Mouse (Mus musculus): ENCODE measurements around the gene Rpain. TPM values are rescaled to one million over a fixed set of nuclear protein-coding genes. Genes with fewer than 3 reads are reported as not detected.

Rpain gene
- polyA plus RNA-seq, 1 experiment = 31.1 TPM

DNA sequence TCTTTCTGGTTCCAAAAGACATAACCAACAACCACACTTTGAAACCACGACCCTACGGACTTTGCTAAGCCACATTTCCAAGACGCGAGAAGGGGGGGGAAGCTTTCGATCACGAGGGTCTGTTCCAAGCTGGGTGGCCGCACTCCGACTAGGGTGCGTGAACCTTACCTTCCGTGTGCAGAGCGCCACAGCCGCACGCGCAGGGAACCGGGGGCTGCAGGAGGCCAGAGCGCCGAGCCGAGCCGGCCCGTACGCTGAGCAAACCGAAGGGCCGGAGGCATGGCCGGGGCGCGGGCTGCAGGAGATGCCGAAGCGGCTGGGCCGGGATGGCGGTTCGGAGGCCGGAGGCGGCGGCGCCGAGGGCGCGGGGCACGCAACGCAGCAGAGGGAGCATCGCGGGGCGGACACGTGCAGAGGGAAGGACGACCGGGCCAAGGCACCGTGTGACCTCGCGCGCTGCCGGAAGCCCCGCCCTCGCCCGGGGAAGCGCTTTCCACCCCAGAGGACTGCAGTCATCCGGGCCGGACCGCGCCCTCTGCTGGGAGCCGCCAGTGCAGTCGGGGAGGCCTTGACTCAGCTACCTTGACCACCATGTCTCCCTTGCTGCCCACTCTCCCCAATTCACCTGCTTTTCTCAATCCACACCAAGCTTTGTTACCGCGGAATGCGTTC is 12.7 kb downstream of the Rpain start, which contains the start of gene C1qbp:
C1qbp (minus strand) TSS at position 470 of the 672 bp plus-strand sequence.
- DNase-seq (ENCODE audit: low read depth) = no peak

GRCm38 (mm10) chr11:71001167-71001566 is 31.2 kb downstream of the Rpain start:
- DNase-seq (ENCODE audit: low read depth) = no peak

DNA sequence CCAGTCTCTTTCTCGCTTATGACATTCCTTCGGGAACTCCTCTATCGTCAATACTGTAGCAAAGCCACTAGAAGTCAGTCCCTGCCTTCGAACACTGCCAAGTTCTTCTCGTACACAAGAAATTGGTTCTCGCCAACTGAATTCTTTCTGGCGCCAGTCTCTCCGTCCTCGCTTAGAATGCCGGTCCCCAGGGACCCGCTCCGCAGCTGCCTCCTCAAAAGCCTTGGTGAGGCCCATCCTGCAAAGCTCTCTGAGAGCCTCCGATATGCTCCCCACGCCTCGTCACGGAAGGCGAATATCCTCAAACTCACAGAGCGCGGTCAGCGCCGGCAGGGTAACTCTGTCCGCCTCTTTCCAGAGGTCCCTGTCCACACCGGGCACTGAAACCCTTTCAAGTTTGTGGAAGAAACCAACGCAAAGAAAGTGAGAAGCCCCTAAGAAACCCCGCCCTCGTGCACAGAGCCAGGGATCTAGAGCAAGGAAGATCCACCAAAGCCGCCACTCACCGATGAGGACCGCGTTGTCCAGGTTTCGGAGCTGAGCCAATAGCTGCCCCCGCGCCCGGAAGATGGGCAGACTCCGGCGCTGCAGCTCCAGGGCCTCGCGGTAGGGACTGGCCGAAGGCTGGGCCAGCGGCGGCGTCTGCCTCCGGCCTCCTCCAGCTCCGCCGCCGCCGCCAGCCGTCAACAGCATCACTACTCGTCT is 33.8 kb downstream of the Rpain start:
- DNase-seq (ENCODE audit: low read depth) = no peak

GRCm38 (mm10) chr11:71004316-71004773 is 34.3 kb downstream of the Rpain start, which contains the start of gene Dhx33:
TSS of gene Dhx33 (minus strand) at chr11:71004437.
- peak; percentile 66 for DNase-seq (ENCODE audit: low read depth)

DNA sequence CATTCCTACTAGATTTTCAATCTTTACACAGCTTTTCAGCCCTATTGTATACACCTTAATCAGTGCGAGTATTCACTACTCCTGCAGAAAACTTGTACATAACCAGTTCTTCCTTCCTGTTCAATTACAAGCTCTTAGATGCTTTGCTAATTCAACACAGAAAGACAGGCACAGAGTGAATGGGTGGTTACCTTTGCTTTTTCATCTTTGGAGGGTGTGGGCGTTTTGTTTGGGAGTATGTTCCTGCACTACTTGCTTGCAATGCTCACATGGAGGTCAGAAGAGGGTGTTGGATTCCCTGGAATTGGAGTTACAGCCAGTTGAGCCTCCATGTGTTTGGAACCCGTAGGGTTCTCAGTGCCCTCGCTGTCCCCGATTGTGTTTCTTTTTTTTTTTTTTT is 35.0 kb downstream of the Rpain start:
- no peak for DNase-seq (ENCODE audit: low read depth)

GRCm38 (mm10) chr11:71007026-71007425 is 37.0 kb downstream of the Rpain start:
- no peak for DNase-seq (ENCODE audit: low read depth)

- no peak for DNase-seq (ENCODE audit: low read depth)
Measured at GRCm38 (mm10) chr11:71007831-71008230, 37.8 kb downstream of the Rpain start.

DNA sequence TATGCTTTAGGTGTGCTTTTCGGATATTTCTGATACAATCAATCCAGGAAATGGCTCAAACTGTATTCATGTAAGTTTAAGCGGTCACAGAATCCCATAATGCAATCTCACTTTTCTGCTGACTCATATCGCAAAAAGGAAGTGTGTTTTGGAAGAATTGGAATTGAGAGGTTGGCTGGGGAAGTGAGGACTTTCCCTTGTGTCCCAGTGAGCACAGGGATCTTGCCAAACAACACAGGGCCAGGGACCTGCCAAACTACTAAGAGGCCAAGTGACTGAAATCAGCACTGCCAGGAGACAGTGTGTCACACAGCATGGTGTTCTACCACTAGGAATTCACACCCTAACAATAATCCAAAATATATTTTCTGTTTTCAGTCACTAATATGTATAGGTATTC is 38.3 kb downstream of the Rpain start:
- no peak for DNase-seq (ENCODE audit: low read depth)

DNA sequence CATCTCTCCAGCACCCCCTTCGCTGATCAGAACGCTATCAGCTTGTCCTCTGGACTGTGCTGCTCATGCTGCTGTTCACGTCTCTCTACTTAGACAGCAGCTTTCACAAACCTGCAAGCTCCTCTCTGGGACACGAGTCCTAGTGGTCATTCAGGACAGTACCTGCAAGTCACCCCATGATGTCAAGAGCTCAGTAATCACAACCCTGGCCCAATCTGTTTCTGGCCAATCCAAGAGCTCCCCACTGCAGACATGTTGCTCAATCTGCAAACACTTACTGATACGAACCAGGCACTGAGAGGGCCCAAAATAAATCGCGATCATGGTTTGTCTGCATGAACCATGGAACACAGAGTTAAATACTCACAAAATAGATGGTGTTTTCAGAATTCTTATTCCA is 42.7 kb downstream of the Rpain start:
- DNase-seq (ENCODE audit: low read depth) = no peak

GRCm38 (mm10) chr11:71017051-71017450 is 47.0 kb downstream of the Rpain start:
- no peak for DNase-seq (ENCODE audit: low read depth)

- no peak for DNase-seq (ENCODE audit: low read depth)
Measured at GRCm38 (mm10) chr11:71018416-71019200, 48.6 kb downstream of the Rpain start.

DNA sequence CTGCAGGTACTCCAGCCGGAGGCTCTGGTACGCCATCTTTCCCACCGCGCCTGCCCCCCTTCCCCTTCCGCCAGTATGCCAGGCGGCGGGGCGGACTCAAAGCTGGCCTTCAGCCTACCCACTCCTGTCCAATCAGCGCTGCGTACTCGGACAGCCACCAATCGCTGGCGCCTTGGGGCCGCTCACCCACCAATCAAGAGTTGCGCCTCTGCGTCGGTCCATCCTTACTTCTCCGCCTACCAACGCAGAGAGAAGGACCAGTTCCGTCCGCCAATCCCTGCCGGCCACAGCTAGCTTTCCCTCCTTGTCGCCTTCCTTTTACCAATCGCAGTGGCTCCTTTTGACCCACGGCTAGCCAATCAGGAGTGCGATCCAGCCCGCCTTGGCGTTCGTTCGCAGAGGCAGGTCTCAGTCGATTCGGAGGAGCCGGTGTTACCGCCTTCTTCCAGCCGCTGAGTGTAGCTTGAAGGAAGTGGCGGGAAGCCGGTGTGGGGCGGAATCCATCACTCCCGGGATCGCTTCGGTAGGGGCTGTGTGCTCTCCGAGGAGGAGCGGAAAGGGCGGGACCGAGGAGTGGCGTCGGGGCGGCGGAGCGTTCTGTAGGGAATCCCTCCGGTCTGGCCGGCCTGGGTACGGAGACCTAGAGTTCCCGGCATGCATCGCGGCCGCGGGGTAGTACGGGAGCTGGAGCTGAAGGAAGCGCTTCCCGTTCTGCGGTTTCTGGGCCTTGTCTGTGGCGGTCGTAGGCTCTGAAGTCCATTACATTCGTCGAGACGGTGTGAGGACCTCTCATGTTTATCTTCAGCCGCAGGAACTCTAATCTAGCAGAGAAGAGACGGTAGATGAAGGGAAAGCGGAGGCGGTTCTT is 49.4 kb downstream of the Rpain start, which contains the start of the genes Mis12 and Derl2:
Mis12 (plus strand) TSS at position 411 of the 868 bp plus-strand sequence.
Derl2 (minus strand) TSS at position 641 of the 868 bp plus-strand sequence.
- peak; percentile 93 for DNase-seq (ENCODE audit: low read depth)

Other genes starting within 250 kb of the Rpain start
- 2.9 and 3.7 TPM in 2 replicates for gene Zfp3, start 206.0 kb upstream of the Rpain start, polyA plus RNA-seq (2012; rRNA removed)
- gene Scimp, start 157.6 kb upstream of the Rpain start, polyA plus RNA-seq (2012; rRNA removed) = 0.65 and 0.92 TPM in 2 replicates
- gene Rabep1, start 125.4 kb upstream of the Rpain start, polyA plus RNA-seq (2012; rRNA removed) = 4.4 and 5.1 TPM in 2 replicates
- 40.4 and 41.3 TPM in 2 replicates for gene Nup88, start 240 bp upstream of the Rpain start, polyA plus RNA-seq (2012; rRNA removed)
- gene C1qbp, start 12.8 kb downstream of the Rpain start, polyA plus RNA-seq (2012; rRNA removed) = 52.6 and 75.7 TPM in 2 replicates
- gene Dhx33, start 34.2 kb downstream of the Rpain start, polyA plus RNA-seq (2012; rRNA removed) = 28.1 and 30.8 TPM in 2 replicates
- 4.2 and 5.6 TPM in 2 replicates for gene Mis12, start 49.4 kb downstream of the Rpain start, polyA plus RNA-seq (2012; rRNA removed)
- gene Derl2, start 49.6 kb downstream of the Rpain start, polyA plus RNA-seq (2012; rRNA removed) = 16.4 and 18.7 TPM in 2 replicates
- 2.2 and 4.3 TPM in 2 replicates for gene 6330403K07Rik, start 63.3 kb downstream of the Rpain start, polyA plus RNA-seq (2012; rRNA removed)
- 0.08 and 0.10 TPM in 2 replicates for gene Nlrp1a, start 174.5 kb downstream of the Rpain start, polyA plus RNA-seq (2012; rRNA removed)

All from gonadal fat pad, adult 2 months (tissue).